Mouse (Mus musculus): Measurements from ENCODE around the gene Selp. TPM values are rescaled to one million over a fixed set of nuclear protein-coding genes. Genes with fewer than 3 reads are reported as not detected.

The Selp gene
- total and polyA plus RNA-seq, 3 experiments: 1.7 to 3.6 (median 1.8) TPM

DNA sequence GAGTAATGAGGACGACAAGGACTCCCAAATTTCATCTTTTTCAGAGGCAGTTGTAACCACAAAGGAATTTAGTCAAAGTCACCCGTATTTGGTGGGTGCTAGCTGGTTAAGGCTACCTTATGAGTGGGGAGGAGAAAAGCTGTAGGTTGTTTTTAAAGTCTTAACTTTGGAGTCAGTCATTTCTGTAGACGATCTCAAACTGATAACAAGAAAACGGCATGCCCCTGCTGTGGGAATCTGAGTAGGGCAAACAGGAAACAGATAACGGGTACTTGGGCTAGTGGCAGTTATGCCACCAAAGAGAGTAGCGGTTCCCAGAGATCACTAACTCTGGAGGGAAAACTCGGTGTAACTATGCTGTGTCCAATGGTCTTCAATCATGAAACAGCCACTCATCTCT, 41.3 kb upstream of the Selp start:
- Histone ChIP-seq H3K4me1 (ENCODE audit: control insufficient read depth, insufficient read depth, low read length) (no peaks in the 10 kb centered on the region), H3K27me3 (ENCODE audit: control insufficient read depth, insufficient read depth, low read length) (no peaks in the 10 kb centered on the region), H3K9ac (ENCODE audit: low read depth, low read length) (no peak overlapping the region), H3K27ac (no peak overlapping the region), H3K4me3 (no peak overlapping the region), H3K79me2 (replicated peaks; ENCODE audit: control insufficient read depth, insufficient read depth, low read length) (no peaks in the 10 kb centered on the region), H3K36me3 (ENCODE audit: control insufficient read depth, insufficient read depth, low read length) (no peaks in the 10 kb centered on the region)
- WGBS: 63% methylated on average over 7 of the region's 7 CpGs
- TF ChIP-seq CTCF (IDR thresholded peaks at IDR 0.05) (no peak), EP300 (IDR thresholded peaks at IDR 0.05; ENCODE audit: insufficient read depth, low read depth, low read length) (no peak), POLR2A (IDR thresholded peaks at IDR 0.05; ENCODE audit: insufficient read depth, low read depth, low read length) (no peak)
- intact Hi-C loops (cut with DNase I): no loop called here
- DNase-seq: no peak

DNA sequence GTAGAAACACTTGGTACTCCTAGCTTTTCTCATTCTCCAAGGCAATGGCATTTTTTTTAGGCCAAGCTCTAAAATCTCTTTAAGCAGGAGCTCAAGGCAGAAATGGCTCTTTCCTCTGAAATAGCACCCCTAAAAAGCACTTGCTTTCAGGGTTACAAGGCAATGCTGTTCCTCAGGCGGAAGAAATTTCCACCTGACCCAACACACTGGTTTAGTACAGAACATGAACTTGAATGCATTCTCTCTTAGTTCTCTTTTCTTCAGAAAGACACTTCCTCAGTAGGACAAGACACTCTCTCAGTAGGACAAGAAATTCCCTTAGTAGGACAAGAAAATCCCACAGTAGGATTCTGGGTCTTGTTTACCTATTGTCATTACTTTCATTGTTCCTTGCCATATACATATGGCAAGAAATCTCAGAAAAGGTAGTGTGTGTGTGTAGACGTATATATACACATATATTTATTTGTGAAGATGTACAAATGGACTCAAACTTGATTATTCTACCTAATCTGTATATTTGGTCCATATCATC, 40.4 kb upstream of the Selp start:
- Histone ChIP-seq H3K9ac (ENCODE audit: low read depth, low read length) (no peak overlapping the region), H3K4me1 (ENCODE audit: control insufficient read depth, insufficient read depth, low read length) (no peaks in the 10 kb centered on the region), H3K4me3 (no peak overlapping the region), H3K79me2 (replicated peaks; ENCODE audit: control insufficient read depth, insufficient read depth, low read length) (no peaks in the 10 kb centered on the region), H3K36me3 (ENCODE audit: control insufficient read depth, insufficient read depth, low read length) (no peaks in the 10 kb centered on the region), H3K27ac (no peak overlapping the region), H3K27me3 (ENCODE audit: control insufficient read depth, insufficient read depth, low read length) (no peaks in the 10 kb centered on the region)
- TF ChIP-seq EP300 (IDR thresholded peaks at IDR 0.05; ENCODE audit: insufficient read depth, low read depth, low read length) (no peak), POLR2A (IDR thresholded peaks at IDR 0.05; ENCODE audit: insufficient read depth, low read depth, low read length) (no peak), CTCF (IDR thresholded peaks at IDR 0.05) (no peak)
- intact Hi-C loops (cut with DNase I): no loop called here
- WGBS: 89% methylated on average over 2 of the region's 2 CpGs
- no peak for DNase-seq

DNA sequence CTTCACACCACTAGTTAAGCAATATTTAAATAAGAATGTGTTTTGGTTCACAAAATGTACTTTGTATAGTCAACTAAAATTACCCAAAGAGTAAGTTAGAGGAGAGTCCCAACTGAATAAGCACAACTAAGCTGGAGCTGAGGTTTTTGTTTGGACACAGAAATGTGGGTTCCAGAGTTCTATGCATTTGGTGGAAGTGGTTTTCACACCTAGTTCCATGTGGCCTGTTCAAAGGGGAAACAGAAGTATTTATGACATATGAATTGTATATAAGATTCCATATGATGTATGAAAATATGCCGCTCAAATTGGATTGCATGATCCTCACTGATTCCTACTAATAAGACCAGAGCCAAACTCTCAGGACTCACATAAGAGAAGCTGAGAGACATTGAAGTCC, 39.6 kb upstream of the Selp start:
- H3K4me1 ChIP-seq (ENCODE audit: control insufficient read depth, insufficient read depth, low read length): no peaks in the 10 kb centered on the region
- H3K27me3 ChIP-seq (ENCODE audit: control insufficient read depth, insufficient read depth, low read length): no peaks in the 10 kb centered on the region
- no peaks in the 10 kb centered on the region for H3K36me3 ChIP-seq (ENCODE audit: control insufficient read depth, insufficient read depth, low read length)
- H3K79me2 ChIP-seq (replicated peaks; ENCODE audit: control insufficient read depth, insufficient read depth, low read length): no peaks in the 10 kb centered on the region
- 98% methylated on average over 1 of the region's 1 CpGs for WGBS
- DNase-seq: no peak
- intact Hi-C loops (cut with DNase I): no loop called here
- no peak overlapping the region for H3K27ac ChIP-seq
- no peak for TF ChIP-seq CTCF (IDR thresholded peaks at IDR 0.05)
- TF ChIP-seq EP300 (IDR thresholded peaks at IDR 0.05; ENCODE audit: insufficient read depth, low read depth, low read length): no peak
- no peak for TF ChIP-seq POLR2A (IDR thresholded peaks at IDR 0.05; ENCODE audit: insufficient read depth, low read depth, low read length)
- H3K9ac ChIP-seq (ENCODE audit: low read depth, low read length): no peak overlapping the region
- no peak overlapping the region for H3K4me3 ChIP-seq

DNA sequence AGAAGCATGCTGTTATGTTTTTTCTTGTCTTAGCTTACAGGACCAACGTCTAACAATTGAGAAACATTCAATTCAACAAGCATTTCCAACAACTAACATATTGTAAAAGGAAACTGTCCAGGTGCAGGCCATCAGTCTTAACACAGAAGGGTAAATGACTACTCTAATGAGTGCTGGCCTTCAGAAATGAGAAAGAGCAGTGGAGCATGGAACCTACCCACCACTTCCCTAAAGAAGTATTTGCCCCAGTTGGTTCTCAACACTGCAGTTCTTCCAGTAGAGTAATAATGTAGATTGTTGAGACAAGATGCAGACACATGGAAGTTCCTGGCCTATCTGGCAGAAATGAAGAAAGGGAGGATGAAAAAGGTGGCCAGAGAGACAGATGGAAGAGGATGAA, 38.6 kb upstream of the Selp start:
- Histone ChIP-seq H3K27me3 (ENCODE audit: control insufficient read depth, insufficient read depth, low read length) (no peaks in the 10 kb centered on the region), H3K4me3 (no peak overlapping the region), H3K27ac (no peak overlapping the region), H3K36me3 (ENCODE audit: control insufficient read depth, insufficient read depth, low read length) (no peaks in the 10 kb centered on the region), H3K79me2 (replicated peaks; ENCODE audit: control insufficient read depth, insufficient read depth, low read length) (no peaks in the 10 kb centered on the region), H3K9ac (ENCODE audit: low read depth, low read length) (no peak overlapping the region), H3K4me1 (ENCODE audit: control insufficient read depth, insufficient read depth, low read length) (no peaks in the 10 kb centered on the region)
- no peak for DNase-seq
- TF ChIP-seq EP300 (IDR thresholded peaks at IDR 0.05; ENCODE audit: insufficient read depth, low read depth, low read length) (no peak), POLR2A (IDR thresholded peaks at IDR 0.05; ENCODE audit: insufficient read depth, low read depth, low read length) (no peak), CTCF (IDR thresholded peaks at IDR 0.05) (no peak)
- intact Hi-C loops (cut with DNase I): no loop called here
- WGBS: 24% methylated on average over 1 of the region's 1 CpGs

DNA sequence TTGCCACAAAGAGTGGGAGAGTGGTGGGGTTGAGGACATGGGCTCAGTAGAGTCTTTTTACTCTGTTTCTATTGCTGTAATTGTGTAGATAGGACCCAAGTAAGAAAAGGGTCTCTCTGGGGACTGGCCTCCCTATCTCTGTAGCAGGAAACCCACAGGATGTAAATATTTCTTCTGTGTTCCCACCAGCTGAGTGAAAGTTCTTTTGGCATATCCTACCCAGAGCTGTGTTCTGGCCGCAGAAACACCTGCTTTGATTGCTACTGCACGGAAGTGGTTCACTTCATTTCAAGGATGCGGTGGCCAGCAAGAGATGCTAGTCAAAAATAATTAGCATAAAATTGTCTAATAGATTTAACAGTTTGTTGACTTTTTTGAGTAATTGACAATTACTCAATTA, 38.0 kb upstream of the Selp start:
- Histone ChIP-seq H3K9ac (ENCODE audit: low read depth, low read length) (no peak overlapping the region), H3K79me2 (replicated peaks; ENCODE audit: control insufficient read depth, insufficient read depth, low read length) (no peaks in the 10 kb centered on the region), H3K27me3 (ENCODE audit: control insufficient read depth, insufficient read depth, low read length) (no peaks in the 10 kb centered on the region), H3K4me3 (no peak overlapping the region), H3K27ac (no peak overlapping the region), H3K36me3 (ENCODE audit: control insufficient read depth, insufficient read depth, low read length) (no peaks in the 10 kb centered on the region), H3K4me1 (ENCODE audit: control insufficient read depth, insufficient read depth, low read length) (no peaks in the 10 kb centered on the region)
- intact Hi-C loops (cut with DNase I): no loop called here
- no peak for DNase-seq
- TF ChIP-seq POLR2A (IDR thresholded peaks at IDR 0.05; ENCODE audit: insufficient read depth, low read depth, low read length) (no peak), EP300 (IDR thresholded peaks at IDR 0.05; ENCODE audit: insufficient read depth, low read depth, low read length) (no peak), CTCF (IDR thresholded peaks at IDR 0.05) (no peak)
- WGBS: 42% methylated on average over 3 of the region's 3 CpGs

DNA sequence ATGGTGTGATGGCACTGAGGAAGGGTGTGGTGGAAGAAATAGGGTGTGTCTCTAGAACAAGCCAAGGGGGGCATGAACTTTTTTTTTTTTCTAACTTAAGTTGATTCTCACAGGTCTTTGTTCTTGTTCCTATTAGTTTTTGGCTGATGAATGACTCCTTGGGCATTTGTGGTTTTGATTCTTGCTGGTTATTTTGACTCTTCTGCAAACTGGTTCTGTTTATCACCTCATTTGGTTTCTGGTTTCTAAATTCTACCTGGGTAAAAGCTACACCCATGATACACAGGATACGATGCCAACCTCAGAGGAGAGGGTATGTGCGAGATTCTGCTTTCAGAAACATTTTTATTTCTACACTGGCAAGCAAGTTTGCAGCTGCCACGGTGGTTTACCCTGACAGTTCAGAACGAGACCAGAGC, 36.7 kb upstream of the Selp start:
- H3K27ac ChIP-seq: no peak overlapping the region
- no peaks in the 10 kb centered on the region for H3K27me3 ChIP-seq (ENCODE audit: control insufficient read depth, insufficient read depth, low read length)
- no peak overlapping the region for H3K9ac ChIP-seq (ENCODE audit: low read depth, low read length)
- WGBS: 79% methylated on average over 4 of the region's 4 CpGs
- TF ChIP-seq CTCF (IDR thresholded peaks at IDR 0.05) (no peak), EP300 (IDR thresholded peaks at IDR 0.05; ENCODE audit: insufficient read depth, low read depth, low read length) (no peak), POLR2A (IDR thresholded peaks at IDR 0.05; ENCODE audit: insufficient read depth, low read depth, low read length) (no peak)
- H3K79me2 ChIP-seq (replicated peaks; ENCODE audit: control insufficient read depth, insufficient read depth, low read length): no peaks in the 10 kb centered on the region
- no peak overlapping the region for H3K4me3 ChIP-seq
- H3K36me3 ChIP-seq (ENCODE audit: control insufficient read depth, insufficient read depth, low read length): no peaks in the 10 kb centered on the region
- intact Hi-C loops (cut with DNase I): no loop called here
- H3K4me1 ChIP-seq (ENCODE audit: control insufficient read depth, insufficient read depth, low read length): no peaks in the 10 kb centered on the region
- no peak for DNase-seq

All from heart, adult 2 months (tissue).